Mouse (Mus musculus): ENCODE results near the gene Cdipt. TPM values are rescaled to one million over a fixed set of nuclear protein-coding genes. Genes with fewer than 3 reads are reported as not detected.

Gene Cdipt
- polyA plus RNA-seq, 1 experiment from 2014 or later: 92.8 TPM

DNA sequence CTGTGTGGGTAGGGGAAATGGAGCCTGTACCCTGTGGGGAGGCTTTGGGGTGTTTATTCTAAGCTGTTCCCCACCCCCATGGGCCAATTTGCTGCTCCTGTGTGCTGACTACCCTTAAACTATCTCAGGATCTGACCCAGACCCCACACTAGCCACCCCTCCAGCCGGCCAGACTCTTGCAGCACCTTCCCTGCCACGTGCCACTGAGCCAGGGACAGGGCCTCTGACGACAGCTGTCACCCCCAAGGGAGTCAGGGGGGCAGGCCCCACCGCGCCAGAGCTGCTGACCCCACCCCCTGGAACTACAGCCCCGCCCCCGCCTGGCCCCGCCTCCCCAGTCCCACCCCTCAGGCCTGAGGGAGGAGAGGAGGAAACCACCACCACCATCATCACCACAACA lies 23.1 kb upstream of the Cdipt start:
- TF ChIP-seq CTCF (IDR thresholded peaks at IDR 0.05; ENCODE audit: low read depth): no peak
- Histone ChIP-seq H3K36me3 (ENCODE audit: insufficient read depth) (no peaks in the 10 kb centered on the region), H3K4me2 (no peak overlapping the region), H3K4me3 (ENCODE audit: low read depth, low read length) (no peak overlapping the region), H3K27ac (ENCODE audit: low read depth) (no peak overlapping the region), H3K9me3 (ENCODE audit: low read depth, low read length) (no peaks in the 10 kb centered on the region), H3K4me1 (ENCODE audit: insufficient read depth) (no peaks in the 10 kb centered on the region), H3K27me3 (ENCODE audit: insufficient read depth, low read length) (peaks cover 33% of the 10 kb centered on the region), H3K9ac (no peak overlapping the region)
- DNase-seq (no peak), ATAC-seq (ENCODE audit: insufficient read depth) (no peak)
- WGBS: under 1% methylated on average over 8 of the region's 8 CpGs

DNA sequence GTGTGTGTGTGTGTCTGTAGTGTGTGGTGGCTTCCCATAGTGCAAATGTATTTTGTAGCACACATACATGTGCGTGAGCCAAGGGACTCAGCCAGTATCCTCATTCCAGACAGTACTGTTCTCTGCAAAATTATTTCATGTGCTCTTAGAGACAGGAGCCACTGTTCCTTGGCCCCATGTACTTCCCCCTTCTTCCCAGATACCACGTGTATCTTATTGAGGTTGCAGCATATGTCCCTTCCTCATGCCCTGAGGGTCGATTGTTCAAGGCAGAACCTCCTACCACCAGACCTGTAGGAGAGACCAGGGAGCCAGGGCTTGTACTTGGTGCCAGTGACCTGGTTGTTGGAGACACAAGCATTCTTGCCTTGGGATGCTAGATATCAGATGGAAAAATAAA lies 20.6 kb upstream of the Cdipt start:
- H3K4me1 ChIP-seq (ENCODE audit: insufficient read depth): no peaks in the 10 kb centered on the region
- DNase-seq (no peak), ATAC-seq (ENCODE audit: insufficient read depth) (no peak)
- peaks cover 30% of the 10 kb centered on the region for H3K27me3 ChIP-seq (ENCODE audit: insufficient read depth, low read length)
- H3K27ac ChIP-seq (ENCODE audit: low read depth): no peak overlapping the region
- H3K36me3 ChIP-seq (ENCODE audit: insufficient read depth): no peaks in the 10 kb centered on the region
- no peaks in the 10 kb centered on the region for H3K9me3 ChIP-seq (ENCODE audit: low read depth, low read length)
- H3K4me3 ChIP-seq (ENCODE audit: low read depth, low read length): no peak overlapping the region
- no peak overlapping the region for H3K4me2 ChIP-seq
- H3K9ac ChIP-seq: no peak overlapping the region
- 52% methylated on average over 3 of the region's 3 CpGs for WGBS
- no peak for TF ChIP-seq CTCF (IDR thresholded peaks at IDR 0.05; ENCODE audit: low read depth)

DNA sequence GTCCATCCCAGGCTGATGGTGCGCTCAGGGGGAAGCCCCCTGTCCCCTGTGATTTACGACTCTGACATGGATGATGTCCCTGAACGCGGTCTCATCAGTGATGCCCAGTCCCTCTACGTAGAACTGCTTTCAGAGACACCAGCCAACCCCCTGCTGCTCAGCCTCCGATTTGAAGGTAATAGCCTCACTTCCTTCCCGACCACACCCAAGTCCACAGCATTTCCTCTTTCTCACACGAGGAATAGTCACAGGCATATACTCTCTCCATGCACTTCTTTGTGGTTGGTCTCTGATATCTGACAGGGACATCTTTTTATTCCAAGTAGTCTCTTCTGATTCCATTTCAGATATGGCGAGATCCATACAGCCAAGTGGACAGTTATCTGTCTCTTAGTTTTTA lies 15.9 kb upstream of the Cdipt start:
- 56% methylated on average over 9 of the region's 9 CpGs for WGBS
- Histone ChIP-seq H3K36me3 (ENCODE audit: insufficient read depth) (no peaks in the 10 kb centered on the region), H3K9me3 (ENCODE audit: low read depth, low read length) (no peaks in the 10 kb centered on the region), H3K4me3 (ENCODE audit: low read depth, low read length) (no peak overlapping the region), H3K27ac (ENCODE audit: low read depth) (no peak overlapping the region), H3K4me2 (no peak overlapping the region), H3K4me1 (ENCODE audit: insufficient read depth) (no peaks in the 10 kb centered on the region), H3K9ac (no peak overlapping the region), H3K27me3 (ENCODE audit: insufficient read depth, low read length) (peaks cover 22% of the 10 kb centered on the region)
- no peak for DNase-seq
- no peak for TF ChIP-seq CTCF (IDR thresholded peaks at IDR 0.05; ENCODE audit: low read depth)
- no peak for ATAC-seq (ENCODE audit: insufficient read depth)

DNA sequence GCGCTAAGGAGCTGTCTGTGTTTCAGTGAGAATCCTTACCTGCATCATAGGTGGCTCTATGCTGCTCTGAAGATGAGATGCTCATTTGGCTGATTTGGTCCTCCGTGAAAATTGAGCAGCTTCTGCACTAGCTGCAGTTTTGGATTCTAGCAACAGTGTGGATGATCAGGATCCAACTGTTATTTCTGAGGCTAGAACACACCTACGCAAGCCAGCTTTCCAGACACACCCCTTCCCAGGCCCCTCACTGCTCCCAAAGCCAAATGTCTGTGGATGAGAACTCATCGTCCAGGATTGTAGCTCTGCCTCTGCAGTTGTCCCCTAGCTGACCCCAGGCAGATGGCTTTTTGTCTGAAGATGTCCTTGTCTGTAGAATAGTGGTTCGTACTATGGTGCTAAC lies 14.6 kb upstream of the Cdipt start:
- Histone ChIP-seq H3K27ac (ENCODE audit: low read depth) (no peak overlapping the region), H3K9ac (no peak overlapping the region), H3K9me3 (ENCODE audit: low read depth, low read length) (no peaks in the 10 kb centered on the region), H3K4me1 (ENCODE audit: insufficient read depth) (no peaks in the 10 kb centered on the region), H3K36me3 (ENCODE audit: insufficient read depth) (no peaks in the 10 kb centered on the region), H3K27me3 (ENCODE audit: insufficient read depth, low read length) (peaks cover 22% of the 10 kb centered on the region), H3K4me2 (no peak overlapping the region), H3K4me3 (ENCODE audit: low read depth, low read length) (no peak overlapping the region)
- no peak for ATAC-seq (ENCODE audit: insufficient read depth)
- WGBS: 82% methylated on average over 5 of the region's 5 CpGs
- no peak for DNase-seq
- TF ChIP-seq CTCF (IDR thresholded peaks at IDR 0.05; ENCODE audit: low read depth): no peak

DNA sequence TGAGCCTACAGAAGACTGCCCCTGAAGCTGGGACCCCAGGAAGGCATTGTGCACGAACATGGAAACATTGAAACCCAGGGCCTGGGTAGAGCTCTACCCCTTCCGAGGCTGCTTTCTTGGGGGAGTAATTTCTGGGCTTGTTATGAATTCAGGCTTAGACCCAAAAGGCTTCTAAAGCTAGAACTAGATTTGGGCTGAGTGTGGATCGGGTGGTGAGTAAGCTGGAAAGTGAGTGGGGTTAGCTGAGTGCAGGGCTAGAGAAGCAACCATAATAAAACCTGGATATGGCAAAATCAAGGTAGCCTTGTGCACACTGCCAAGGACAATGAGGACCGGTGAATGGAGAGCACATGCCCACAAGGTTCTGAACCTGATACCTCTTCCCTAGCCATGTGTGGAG lies 13.7 kb upstream of the Cdipt start:
- 90% methylated on average over 4 of the region's 4 CpGs for WGBS
- TF ChIP-seq CTCF (IDR thresholded peaks at IDR 0.05; ENCODE audit: low read depth): no peak

DNA sequence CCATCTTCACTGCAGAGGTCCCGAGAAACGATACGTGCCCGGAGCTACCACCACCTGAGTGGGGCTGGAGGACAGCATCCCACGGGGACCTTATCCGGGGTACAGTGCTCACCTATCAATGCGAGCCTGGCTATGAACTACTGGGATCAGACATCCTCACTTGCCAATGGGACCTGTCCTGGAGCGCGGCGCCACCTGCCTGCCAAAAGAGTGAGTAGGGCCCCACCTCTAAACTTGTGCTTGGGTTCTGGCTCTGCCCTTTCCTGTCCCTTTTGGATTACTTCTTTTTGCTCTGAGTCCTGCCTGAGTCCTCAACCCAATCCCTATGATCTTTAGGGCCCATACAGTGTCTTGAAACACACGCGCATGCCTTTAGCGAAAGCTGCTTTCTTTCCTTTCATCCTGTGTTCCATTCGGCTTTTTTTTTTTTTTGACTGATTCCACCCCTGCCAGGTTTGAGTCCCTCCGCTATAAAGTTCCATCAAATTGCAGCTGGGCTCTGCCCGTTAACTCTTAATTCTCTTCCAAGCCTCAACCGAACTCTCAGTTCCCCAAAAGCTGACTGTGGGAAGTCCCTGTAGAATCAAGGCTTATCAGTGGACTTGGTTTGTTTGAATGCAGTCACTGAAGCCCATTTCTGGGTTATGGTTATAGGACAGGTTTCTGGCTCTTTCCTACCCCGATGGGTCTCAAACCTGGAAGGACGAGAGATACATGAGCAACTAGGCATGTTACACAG lies 12.0 kb upstream of the Cdipt start:
- H3K4me2 ChIP-seq: no peak overlapping the region
- 23% methylated on average over 19 of the region's 19 CpGs for WGBS
- H3K4me3 ChIP-seq (ENCODE audit: low read depth, low read length): no peak overlapping the region
- H3K36me3 ChIP-seq (ENCODE audit: insufficient read depth): no peaks in the 10 kb centered on the region
- ATAC-seq (ENCODE audit: insufficient read depth) (no peak), DNase-seq (peak; percentile 59)
- H3K9me3 ChIP-seq (ENCODE audit: low read depth, low read length): no peaks in the 10 kb centered on the region
- no peak overlapping the region for H3K27ac ChIP-seq (ENCODE audit: low read depth)
- H3K27me3 ChIP-seq (ENCODE audit: insufficient read depth, low read length): peaks cover 22% of the 10 kb centered on the region
- TF ChIP-seq CTCF (IDR thresholded peaks at IDR 0.05; ENCODE audit: low read depth): peak; percentile 71
- H3K4me1 ChIP-seq (ENCODE audit: insufficient read depth): no peaks in the 10 kb centered on the region
- H3K9ac ChIP-seq: no peak overlapping the region

More for the DNA sequence above, 13.7 kb upstream of the Cdipt start:
- no peaks in the 10 kb centered on the region for H3K4me1 ChIP-seq (ENCODE audit: insufficient read depth)
- H3K9me3 ChIP-seq (ENCODE audit: low read depth, low read length): no peaks in the 10 kb centered on the region
- H3K27me3 ChIP-seq (ENCODE audit: insufficient read depth, low read length): peaks cover 22% of the 10 kb centered on the region
- no peak overlapping the region for H3K9ac ChIP-seq
- no peaks in the 10 kb centered on the region for H3K36me3 ChIP-seq (ENCODE audit: insufficient read depth)
- DNase-seq (no peak), ATAC-seq (ENCODE audit: insufficient read depth) (no peak)
- no peak overlapping the region for H3K4me2 ChIP-seq
- H3K4me3 ChIP-seq (ENCODE audit: low read depth, low read length): no peak overlapping the region
- H3K27ac ChIP-seq (ENCODE audit: low read depth): no peak overlapping the region

DNA sequence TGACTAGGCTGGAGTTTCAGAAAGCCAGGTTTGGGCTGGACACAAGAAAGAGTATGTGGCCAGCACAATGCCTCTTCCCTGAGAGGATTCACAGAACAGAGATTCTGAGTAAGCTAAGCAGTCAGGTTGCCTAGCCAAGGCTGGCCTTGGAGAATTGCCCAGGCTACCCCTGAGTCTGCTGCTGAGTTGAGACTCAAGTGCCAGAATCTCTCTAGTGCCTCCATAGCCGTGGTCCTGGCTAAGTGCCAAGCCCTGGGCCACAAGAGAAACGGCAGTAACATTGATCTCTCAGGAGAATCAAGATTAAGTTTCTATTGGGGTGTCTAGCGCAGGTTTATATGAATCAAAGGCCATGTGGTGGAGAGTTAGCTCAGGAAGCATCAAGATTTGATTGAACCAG lies 10.1 kb upstream of the Cdipt start:
- no peak for TF ChIP-seq CTCF (IDR thresholded peaks at IDR 0.05; ENCODE audit: low read depth)
- Histone ChIP-seq H3K9me3 (ENCODE audit: low read depth, low read length) (no peaks in the 10 kb centered on the region), H3K4me1 (ENCODE audit: insufficient read depth) (no peaks in the 10 kb centered on the region), H3K4me2 (no peak overlapping the region), H3K36me3 (ENCODE audit: insufficient read depth) (no peaks in the 10 kb centered on the region), H3K27me3 (ENCODE audit: insufficient read depth, low read length) (peaks cover 22% of the 10 kb centered on the region), H3K4me3 (ENCODE audit: low read depth, low read length) (no peak overlapping the region), H3K27ac (ENCODE audit: low read depth) (no peak overlapping the region), H3K9ac (no peak overlapping the region)
- DNase-seq (peak; percentile 30), ATAC-seq (ENCODE audit: insufficient read depth) (no peak)
- WGBS: 48% methylated on average over 3 of the region's 3 CpGs
